Mouse (Mus musculus) heart, adult 2 months (tissue): ENCODE data around the gene Hes2.

ENCODE experiments used
- EP300 ChIP-seq: fragments of 200-500 bp; IDR thresholded peaks from 2 replicates; pipeline ENCODE4 v1.6.1; 2011; ENCODE audit warnings: low read depth, low read length, control low read depth; ENCODE audit not compliant: insufficient read depth
- POLR2A ChIP-seq: fragments of 200-500 bp; IDR thresholded peaks from 2 replicates; pipeline ENCODE4 v1.6.1; 2011; ENCODE audit warnings: mild to moderate bottlenecking, low read depth, low read length, control low read depth; ENCODE audit not compliant: insufficient read depth

DNA sequence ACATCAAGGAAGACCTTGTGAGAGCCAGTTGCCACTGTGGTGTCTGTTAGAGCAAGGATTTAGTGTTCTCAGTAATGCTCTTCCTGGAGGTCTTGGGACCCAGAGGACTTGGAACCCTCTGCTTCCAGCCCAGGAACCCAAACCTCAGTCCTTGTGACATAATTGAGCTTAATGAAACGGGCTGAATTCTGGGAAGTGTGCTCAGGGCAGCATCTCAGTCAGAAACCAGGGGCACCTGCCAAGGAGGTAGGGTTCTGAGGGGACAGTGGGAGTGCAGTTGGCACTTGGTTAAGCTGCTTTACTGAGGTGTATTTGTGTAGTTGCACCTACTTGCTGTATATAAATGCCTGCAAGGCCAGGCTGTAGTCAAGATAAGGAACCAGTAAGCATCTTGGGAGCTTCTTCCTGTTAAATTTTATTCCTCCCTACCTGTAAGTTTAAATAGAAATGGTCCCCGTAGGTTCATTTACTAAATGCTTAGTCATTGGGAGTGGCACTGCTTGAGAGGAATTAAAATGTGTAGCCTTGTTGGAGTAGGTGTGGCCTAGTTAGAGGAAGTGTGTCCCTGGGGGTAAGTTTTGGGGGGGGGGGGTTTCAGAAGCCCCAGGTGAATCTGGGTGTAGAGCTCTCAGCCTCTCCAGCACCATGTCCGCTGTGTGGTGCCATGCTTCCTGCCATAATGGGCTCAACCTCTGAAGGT lies 36.0 kb downstream of the Hes2 start:
- TF ChIP-seq EP300, result no peak
- no peak for TF ChIP-seq POLR2A
